Mouse (Mus musculus): ENCODE results near the gene Camk2d. TPM values are rescaled to one million over a fixed set of nuclear protein-coding genes. Genes with fewer than 3 reads are reported as not detected.

Gene Camk2d
- polyA plus RNA-seq, 1 experiment from 2014 or later = 20.6 TPM

DNA sequence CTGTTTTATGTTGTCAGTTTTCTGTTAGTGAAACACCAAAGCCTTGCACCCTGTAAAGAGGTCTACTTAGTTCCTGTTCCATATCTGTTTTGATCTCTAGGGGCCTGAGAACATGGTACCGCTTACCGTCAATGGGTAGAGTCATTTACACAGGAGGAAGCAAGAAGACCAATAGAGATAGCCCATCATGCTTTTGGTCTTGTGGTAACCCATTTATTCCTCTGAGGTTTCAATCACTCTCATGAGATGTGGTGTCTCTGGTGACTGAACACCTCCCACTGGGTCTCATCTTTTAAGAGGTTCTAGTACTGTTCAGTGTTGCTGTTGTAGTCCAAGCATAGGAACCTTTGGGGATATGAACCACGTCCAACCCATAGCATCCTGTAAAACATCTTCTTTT is 65.8 kb downstream of the Camk2d start:
- no peak for ATAC-seq (ENCODE audit: low FRiP score)

DNA sequence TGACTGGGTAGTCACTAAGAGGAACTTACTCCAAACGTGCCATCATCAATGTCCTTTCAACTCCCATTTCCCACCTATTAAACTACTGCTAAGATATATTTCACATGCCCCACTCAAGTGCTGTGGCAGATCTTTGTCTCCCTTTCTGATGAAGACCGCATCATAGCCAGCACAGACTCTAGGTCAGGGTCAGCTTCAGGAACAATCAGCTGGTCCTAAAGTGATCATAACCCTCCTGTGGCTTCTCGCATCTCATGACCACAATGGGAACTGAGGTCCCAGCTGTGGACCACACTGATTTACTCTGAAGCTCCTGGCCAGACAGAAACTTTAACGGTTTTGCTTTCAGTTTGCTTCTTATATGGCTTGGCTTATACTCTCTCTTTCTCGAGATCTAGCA is 67.3 kb downstream of the Camk2d start:
- H3K9ac ChIP-seq (ENCODE audit: low read depth, low read length) = no peak overlapping the region
- ATAC-seq (ENCODE audit: low FRiP score) (no peak), DNase-seq (ENCODE audit: low spot score) (no peak)
- no peaks in the 10 kb centered on the region; the same call in 1 of the 2 replicates for H3K4me1 ChIP-seq (replicated peaks; ENCODE audit: control insufficient read depth, insufficient read depth, low read length)
- 77% methylated on average over 5 of the region's 5 CpGs for WGBS
- H3K27me3 ChIP-seq (ENCODE audit: control insufficient read depth, insufficient read depth, low read length) = no peaks in the 10 kb centered on the region
- no peaks in the 10 kb centered on the region for H3K9me3 ChIP-seq (ENCODE audit: control insufficient read depth, low read length)
- H3K4me3 ChIP-seq (ENCODE audit: low read depth, low read length) = no peak overlapping the region
- H3K4me2 ChIP-seq (replicated peaks; ENCODE audit: low read depth, low read length) = no peak overlapping the region
- no peaks in the 10 kb centered on the region for H3K36me3 ChIP-seq (ENCODE audit: control insufficient read depth, insufficient read depth, low read length)
- no peak overlapping the region for H3K27ac ChIP-seq (ENCODE audit: low read depth, low read length)

More for the DNA sequence above, 65.8 kb downstream of the Camk2d start:
- Histone ChIP-seq H3K27ac (ENCODE audit: low read depth, low read length) (no peak overlapping the region), H3K9me3 (ENCODE audit: control insufficient read depth, low read length) (no peaks in the 10 kb centered on the region), H3K4me2 (replicated peaks; ENCODE audit: low read depth, low read length) (no peak overlapping the region), H3K36me3 (ENCODE audit: control insufficient read depth, insufficient read depth, low read length) (no peaks in the 10 kb centered on the region), H3K27me3 (ENCODE audit: control insufficient read depth, insufficient read depth, low read length) (no peaks in the 10 kb centered on the region), H3K4me3 (ENCODE audit: low read depth, low read length) (no peak overlapping the region), H3K4me1 (replicated peaks; ENCODE audit: control insufficient read depth, insufficient read depth, low read length) (no peaks in the 10 kb centered on the region), H3K9ac (ENCODE audit: low read depth, low read length) (no peak overlapping the region)
- DNase-seq (ENCODE audit: low spot score) = no peak
- WGBS = 93% methylated on average over 3 of the region's 3 CpGs

DNA sequence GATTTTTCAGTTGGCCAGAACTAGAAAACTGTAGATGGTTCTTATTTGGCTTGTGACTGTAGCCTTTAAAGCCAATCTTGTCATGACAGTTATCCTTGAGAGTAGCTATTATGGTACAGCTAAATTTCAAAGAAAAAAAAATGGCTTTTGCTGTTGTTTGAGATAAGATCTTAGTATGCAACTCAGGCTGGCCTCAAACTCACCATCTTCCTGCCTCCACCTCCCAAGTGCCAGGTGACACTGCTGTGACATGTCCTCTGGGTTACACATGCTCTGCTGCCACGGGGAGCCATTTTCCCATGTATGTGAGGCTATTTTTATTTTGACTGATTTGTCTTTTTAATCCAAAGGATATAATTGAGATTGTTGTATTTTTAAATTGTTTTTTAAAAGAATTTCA is 69.8 kb downstream of the Camk2d start:
- no peak overlapping the region for H3K4me3 ChIP-seq (ENCODE audit: low read depth, low read length)
- H3K36me3 ChIP-seq (ENCODE audit: control insufficient read depth, insufficient read depth, low read length) = no peaks in the 10 kb centered on the region
- no peaks in the 10 kb centered on the region for H3K27me3 ChIP-seq (ENCODE audit: control insufficient read depth, insufficient read depth, low read length)
- H3K9me3 ChIP-seq (ENCODE audit: control insufficient read depth, low read length) = no peaks in the 10 kb centered on the region
- no peaks in the 10 kb centered on the region; the same call in 1 of the 2 replicates for H3K4me1 ChIP-seq (replicated peaks; ENCODE audit: control insufficient read depth, insufficient read depth, low read length)
- no peak for DNase-seq (ENCODE audit: low spot score)
- H3K9ac ChIP-seq (ENCODE audit: low read depth, low read length) = no peak overlapping the region
- H3K27ac ChIP-seq (ENCODE audit: low read depth, low read length) = no peak overlapping the region
- 94% methylated on average over 1 of the region's 1 CpGs for WGBS
- H3K4me2 ChIP-seq (replicated peaks; ENCODE audit: low read depth, low read length) = no peak overlapping the region
- ATAC-seq (ENCODE audit: low FRiP score) = no peak

DNA sequence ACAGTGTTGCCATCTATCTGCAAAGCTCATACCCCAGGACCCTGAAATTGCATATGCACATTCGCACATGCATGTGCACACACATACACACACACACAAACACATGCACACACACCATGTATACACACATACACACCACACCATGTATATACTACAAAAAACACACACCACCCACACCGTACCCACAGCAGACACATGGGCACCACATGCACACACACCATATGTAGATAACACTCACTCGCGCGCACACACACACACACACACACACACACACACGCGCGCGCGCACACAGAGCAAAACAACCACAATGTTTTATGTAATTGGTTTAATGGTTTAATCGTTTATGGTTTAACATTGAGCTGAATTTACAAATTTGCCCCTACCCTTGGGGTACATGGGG is 70.9 kb downstream of the Camk2d start:
- Histone ChIP-seq H3K27ac (ENCODE audit: low read depth, low read length) (no peak overlapping the region), H3K4me3 (ENCODE audit: low read depth, low read length) (no peak overlapping the region), H3K9me3 (ENCODE audit: control insufficient read depth, low read length) (no peaks in the 10 kb centered on the region), H3K4me2 (replicated peaks; ENCODE audit: low read depth, low read length) (no peak overlapping the region), H3K27me3 (ENCODE audit: control insufficient read depth, insufficient read depth, low read length) (no peaks in the 10 kb centered on the region), H3K36me3 (ENCODE audit: control insufficient read depth, insufficient read depth, low read length) (no peaks in the 10 kb centered on the region), H3K4me1 (replicated peaks; ENCODE audit: control insufficient read depth, insufficient read depth, low read length) (no peaks in the 10 kb centered on the region; the same call in 1 of the 2 replicates), H3K9ac (ENCODE audit: low read depth, low read length) (no peak overlapping the region)
- ATAC-seq (ENCODE audit: low FRiP score) (peak; percentile 31; the same call in 1 of the 2 replicates), DNase-seq (ENCODE audit: low spot score) (no peak)
- WGBS = 96% methylated on average over 11 of the region's 11 CpGs

DNA sequence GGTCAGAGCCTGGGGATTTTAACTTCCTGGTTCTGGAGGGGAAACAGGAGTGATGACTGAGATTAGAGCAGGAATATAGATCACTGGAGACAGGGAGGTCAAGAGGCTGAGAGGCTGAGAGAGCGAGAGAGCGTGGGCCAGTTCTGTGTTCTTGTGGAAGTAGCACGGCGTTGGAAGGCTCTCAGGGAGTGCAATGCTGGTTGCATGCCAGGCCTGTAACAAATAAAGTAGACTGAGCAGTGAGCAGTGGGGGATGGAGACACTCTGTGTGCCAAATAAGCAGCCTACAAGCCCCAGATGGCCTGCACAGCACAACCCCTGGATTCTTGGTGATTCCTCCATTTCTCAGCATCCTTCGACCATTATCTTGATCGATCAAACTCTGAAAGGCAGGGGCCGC is 71.3 kb downstream of the Camk2d start:
- WGBS = 69% methylated on average over 7 of the region's 7 CpGs
- no peak overlapping the region for H3K9ac ChIP-seq (ENCODE audit: low read depth, low read length)
- H3K27ac ChIP-seq (ENCODE audit: low read depth, low read length) = no peak overlapping the region
- H3K4me1 ChIP-seq (replicated peaks; ENCODE audit: control insufficient read depth, insufficient read depth, low read length) = no peaks in the 10 kb centered on the region; the same call in 1 of the 2 replicates
- H3K4me3 ChIP-seq (ENCODE audit: low read depth, low read length) = no peak overlapping the region
- no peak overlapping the region for H3K4me2 ChIP-seq (replicated peaks; ENCODE audit: low read depth, low read length)
- ATAC-seq (ENCODE audit: low FRiP score) (no peak), DNase-seq (ENCODE audit: low spot score) (no peak)
- no peaks in the 10 kb centered on the region for H3K27me3 ChIP-seq (ENCODE audit: control insufficient read depth, insufficient read depth, low read length)
- H3K36me3 ChIP-seq (ENCODE audit: control insufficient read depth, insufficient read depth, low read length) = no peaks in the 10 kb centered on the region
- H3K9me3 ChIP-seq (ENCODE audit: control insufficient read depth, low read length) = no peaks in the 10 kb centered on the region

DNA sequence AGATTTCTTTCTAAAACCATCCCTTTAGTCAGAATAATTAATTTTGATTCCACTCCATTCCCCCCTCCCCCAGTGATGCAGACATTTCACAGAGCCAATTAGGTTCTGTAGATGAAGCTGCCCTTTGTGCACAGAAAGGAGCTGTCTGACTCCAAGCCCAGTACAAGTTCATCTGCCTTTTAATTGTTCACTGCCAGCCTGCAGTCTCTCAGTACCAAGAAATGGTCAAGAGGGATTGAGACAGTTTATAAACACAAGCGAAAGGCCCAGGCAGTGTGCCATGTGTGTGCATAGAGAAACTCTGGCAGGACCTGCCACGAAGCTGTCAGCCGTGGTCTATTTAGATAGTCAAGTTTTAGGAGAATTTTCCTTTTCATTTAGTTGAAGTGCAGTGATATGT is 72.0 kb downstream of the Camk2d start:
- H3K4me3 ChIP-seq (ENCODE audit: low read depth, low read length) = no peak overlapping the region
- no peaks in the 10 kb centered on the region for H3K9me3 ChIP-seq (ENCODE audit: control insufficient read depth, low read length)
- no peak overlapping the region for H3K9ac ChIP-seq (ENCODE audit: low read depth, low read length)
- ATAC-seq (ENCODE audit: low FRiP score) = no peak
- no peaks in the 10 kb centered on the region for H3K27me3 ChIP-seq (ENCODE audit: control insufficient read depth, insufficient read depth, low read length)
- H3K4me1 ChIP-seq (replicated peaks; ENCODE audit: control insufficient read depth, insufficient read depth, low read length) = no peaks in the 10 kb centered on the region; the same call in 1 of the 2 replicates
- H3K4me2 ChIP-seq (replicated peaks; ENCODE audit: low read depth, low read length) = no peak overlapping the region
- DNase-seq (ENCODE audit: low spot score) = no peak
- WGBS = 83% methylated on average over 3 of the region's 3 CpGs
- no peaks in the 10 kb centered on the region for H3K36me3 ChIP-seq (ENCODE audit: control insufficient read depth, insufficient read depth, low read length)
- H3K27ac ChIP-seq (ENCODE audit: low read depth, low read length) = no peak overlapping the region

DNA sequence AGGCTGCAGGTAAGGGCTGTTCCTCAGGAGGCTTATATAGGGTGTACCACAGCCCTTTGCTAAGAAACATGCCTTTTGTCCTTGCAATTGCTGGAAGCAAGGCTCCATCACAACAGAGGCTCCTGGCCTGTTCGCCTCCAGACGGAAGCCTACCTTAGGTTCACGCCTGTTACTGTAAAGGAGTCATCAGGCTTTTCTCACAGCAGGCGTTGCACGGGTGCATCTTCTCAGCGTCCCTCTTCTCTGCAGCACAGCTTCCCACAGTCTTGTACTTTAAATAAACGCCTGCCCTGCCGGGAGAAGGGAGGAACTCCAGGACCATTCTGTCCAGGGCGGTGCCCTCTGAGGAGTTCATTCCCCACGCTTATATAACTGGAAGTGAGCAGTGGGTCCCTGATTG is 72.6 kb downstream of the Camk2d start:
- H3K36me3 ChIP-seq (ENCODE audit: control insufficient read depth, insufficient read depth, low read length) = no peaks in the 10 kb centered on the region
- no peak overlapping the region for H3K4me3 ChIP-seq (ENCODE audit: low read depth, low read length)
- no peaks in the 10 kb centered on the region; the same call in 1 of the 2 replicates for H3K4me1 ChIP-seq (replicated peaks; ENCODE audit: control insufficient read depth, insufficient read depth, low read length)
- no peaks in the 10 kb centered on the region for H3K27me3 ChIP-seq (ENCODE audit: control insufficient read depth, insufficient read depth, low read length)
- WGBS = 57% methylated on average over 10 of the region's 10 CpGs
- DNase-seq (ENCODE audit: low spot score) (no peak), ATAC-seq (ENCODE audit: low FRiP score) (no peak)
- no peaks in the 10 kb centered on the region for H3K9me3 ChIP-seq (ENCODE audit: control insufficient read depth, low read length)
- no peak overlapping the region for H3K27ac ChIP-seq (ENCODE audit: low read depth, low read length)
- H3K9ac ChIP-seq (ENCODE audit: low read depth, low read length) = no peak overlapping the region
- no peak overlapping the region for H3K4me2 ChIP-seq (replicated peaks; ENCODE audit: low read depth, low read length)

DNA sequence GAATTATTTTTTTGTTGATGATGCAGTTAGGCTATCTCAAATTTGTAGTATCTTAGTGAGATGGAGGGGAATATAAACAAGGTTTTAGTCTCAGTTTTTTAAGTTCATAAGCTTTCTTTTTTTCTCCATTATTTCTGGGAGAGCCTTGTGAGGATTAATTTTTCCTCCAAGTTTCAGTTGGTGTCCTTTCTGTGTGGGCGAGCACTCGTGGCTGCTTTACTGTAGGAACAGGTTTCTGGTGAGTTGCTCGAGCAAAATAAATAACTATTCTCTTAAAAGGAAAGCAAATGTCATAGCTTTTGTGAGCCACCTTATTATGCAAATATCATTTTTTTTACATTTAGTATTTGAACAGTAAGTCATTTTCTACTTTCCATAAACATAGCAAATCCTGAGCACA is 74.3 kb downstream of the Camk2d start:
- WGBS = 87% methylated on average over 3 of the region's 3 CpGs
- Histone ChIP-seq H3K4me2 (replicated peaks; ENCODE audit: low read depth, low read length) (no peak overlapping the region), H3K36me3 (ENCODE audit: control insufficient read depth, insufficient read depth, low read length) (no peaks in the 10 kb centered on the region), H3K27ac (ENCODE audit: low read depth, low read length) (no peak overlapping the region), H3K4me3 (ENCODE audit: low read depth, low read length) (no peak overlapping the region), H3K9me3 (ENCODE audit: control insufficient read depth, low read length) (no peaks in the 10 kb centered on the region), H3K4me1 (replicated peaks; ENCODE audit: control insufficient read depth, insufficient read depth, low read length) (no peaks in the 10 kb centered on the region; the same call in 1 of the 2 replicates), H3K27me3 (ENCODE audit: control insufficient read depth, insufficient read depth, low read length) (no peaks in the 10 kb centered on the region), H3K9ac (ENCODE audit: low read depth, low read length) (no peak overlapping the region)
- ATAC-seq (ENCODE audit: low FRiP score) (no peak), DNase-seq (ENCODE audit: low spot score) (no peak)

DNA sequence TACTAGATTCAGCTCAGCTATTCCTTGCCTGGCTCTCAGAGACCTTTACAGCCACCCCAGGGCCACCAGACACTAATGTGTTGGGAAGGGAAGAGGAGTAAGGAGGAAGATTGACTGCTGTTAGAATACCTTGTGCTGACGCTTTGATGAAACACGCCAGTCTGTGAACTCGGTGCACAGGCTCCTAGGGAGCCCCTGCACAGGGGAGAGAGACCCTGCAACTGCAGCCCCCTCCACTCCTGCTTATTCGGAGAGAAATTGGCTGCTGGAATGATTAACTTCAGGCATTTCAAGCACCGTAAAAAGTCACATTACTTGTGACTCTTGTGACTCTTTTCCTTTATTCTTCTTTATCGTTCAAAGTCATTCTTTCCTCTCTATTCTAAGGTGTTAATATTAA is 75.2 kb downstream of the Camk2d start:
- 48% methylated on average over 6 of the region's 6 CpGs for WGBS
- H3K27me3 ChIP-seq (ENCODE audit: control insufficient read depth, insufficient read depth, low read length) = no peaks in the 10 kb centered on the region
- H3K4me2 ChIP-seq (replicated peaks; ENCODE audit: low read depth, low read length) = no peak overlapping the region
- no peak for DNase-seq (ENCODE audit: low spot score)
- no peaks in the 10 kb centered on the region; the same call in 1 of the 2 replicates for H3K4me1 ChIP-seq (replicated peaks; ENCODE audit: control insufficient read depth, insufficient read depth, low read length)
- H3K9me3 ChIP-seq (ENCODE audit: control insufficient read depth, low read length) = no peaks in the 10 kb centered on the region
- no peak overlapping the region for H3K27ac ChIP-seq (ENCODE audit: low read depth, low read length)
- ATAC-seq (ENCODE audit: low FRiP score) = no peak
- no peak overlapping the region for H3K4me3 ChIP-seq (ENCODE audit: low read depth, low read length)
- no peak overlapping the region for H3K9ac ChIP-seq (ENCODE audit: low read depth, low read length)
- H3K36me3 ChIP-seq (ENCODE audit: control insufficient read depth, insufficient read depth, low read length) = no peaks in the 10 kb centered on the region

All from hindbrain, embryonic 11.5 days (tissue).